Mouse (Mus musculus) midbrain, embryonic 16.5 days (tissue): ENCODE data around the gene Msx2. TPM values are rescaled to one million over a fixed set of nuclear protein-coding genes. Genes with fewer than 3 reads are reported as not detected.

Experiments
- ATAC-seq: fragments of 200-750 bp; cut with Nextera tagmentation; 2 replicates; pipeline ENCODE4 v1.8.0; 2017; ENCODE audit warnings: moderate TSS enrichment
- H3K27ac ChIP-seq: fragments of 300-500 bp; sonication (generic); 2 replicates; pipeline ENCODE4 v1.5.1; 2014; ENCODE audit warnings: mild to moderate bottlenecking, low read length, mixed read lengths
- H3K27me3 ChIP-seq: fragments of 300-500 bp; sonication (generic); 2 replicates; pipeline ENCODE4 v1.6.1; 2014; ENCODE audit warnings: low read depth, low read length, mixed read lengths; ENCODE audit not compliant: control insufficient read depth, insufficient read depth
- H3K36me3 ChIP-seq: fragments of 300-500 bp; sonication (generic); 2 replicates; pipeline ENCODE4 v1.6.1; 2014; ENCODE audit warnings: mild to moderate bottlenecking, low read length, moderate library complexity, mixed read lengths; ENCODE audit not compliant: control insufficient read depth, insufficient read depth
- H3K4me1 ChIP-seq: fragments of 300-500 bp; sonication (generic); 2 replicates; pipeline ENCODE4 v1.6.1; 2014; ENCODE audit warnings: mild to moderate bottlenecking, low read length, mixed read lengths; ENCODE audit not compliant: control insufficient read depth, insufficient read depth
- H3K4me2 ChIP-seq: fragments of 300-500 bp; sonication (generic); 2 replicates; pipeline ENCODE4 v1.6.1; 2014; ENCODE audit warnings: mild to moderate bottlenecking, low read length, mixed read lengths
- H3K4me3 ChIP-seq: fragments of 300-500 bp; sonication (generic); 2 replicates; pipeline ENCODE4 v1.5.1; 2014; ENCODE audit warnings: low read depth, mild to moderate bottlenecking, low read length, moderate library complexity, mixed read lengths
- H3K9ac ChIP-seq: fragments of 300-500 bp; sonication (generic); 2 replicates; pipeline ENCODE4 v1.6.1; 2014; ENCODE audit warnings: low read depth, low read length, mixed read lengths
- H3K9me3 ChIP-seq: fragments of 300-500 bp; sonication (generic); replicated peaks from 2 replicates; pipeline ENCODE4 v1.6.1; 2014; ENCODE audit warnings: mild to moderate bottlenecking, low read length, mixed read lengths; ENCODE audit not compliant: control insufficient read depth, poor library complexity, severe bottlenecking
- WGBS: fragments of 180-500 bp; shearing (Covaris S2); extraction: QIAGEN DNeasy Blood & Tissue Kit; methylation state at CpG from one replicate; pipeline ENCODE4 v1.1.7; 2014; 5-methylcytosine and 5-hydroxymethylcytosine counted together
- polyA plus RNA-seq: library from polyadenylated mRNA; unstranded; fragments of >200 nt; fragmentation: Nextera tagmentation; extraction: Ambion mirVana; gene quantifications from 2 replicates; pipeline ENCODE4 v1.2.1, GENCODE M21; 2015

Gene Msx2
- polyA plus RNA-seq, 1 experiment from 2014 or later: 0.40 TPM

- ATAC-seq: no peak
- no peak overlapping the region for H3K9ac ChIP-seq
- H3K4me3 ChIP-seq: no peak overlapping the region
- 68% methylated on average over 5 of the region's 5 CpGs for WGBS
- no peaks in the 10 kb centered on the region; the same call in 1 of the 2 replicates for H3K27me3 ChIP-seq
- no peaks in the 10 kb centered on the region for H3K9me3 ChIP-seq
- no peaks in the 10 kb centered on the region for H3K36me3 ChIP-seq
- no peak overlapping the region for H3K4me2 ChIP-seq
- no peaks in the 10 kb centered on the region for H3K4me1 ChIP-seq
- no peak overlapping the region for H3K27ac ChIP-seq
Observed at GRCm38 (mm10) chr13:53441307-53442028, 31.4 kb downstream of the Msx2 start.

- WGBS: 85% methylated on average over 3 of the region's 3 CpGs
- Histone ChIP-seq H3K9ac (no peak overlapping the region), H3K9me3 (no peaks in the 10 kb centered on the region), H3K4me1 (no peaks in the 10 kb centered on the region), H3K36me3 (no peaks in the 10 kb centered on the region), H3K27ac (no peak overlapping the region), H3K4me3 (no peak overlapping the region), H3K27me3 (no peaks in the 10 kb centered on the region; the same call in 1 of the 2 replicates), H3K4me2 (no peak overlapping the region)
- no peak for ATAC-seq
Observed at GRCm38 (mm10) chr13:53439957-53440356, 32.9 kb downstream of the Msx2 start.

DNA sequence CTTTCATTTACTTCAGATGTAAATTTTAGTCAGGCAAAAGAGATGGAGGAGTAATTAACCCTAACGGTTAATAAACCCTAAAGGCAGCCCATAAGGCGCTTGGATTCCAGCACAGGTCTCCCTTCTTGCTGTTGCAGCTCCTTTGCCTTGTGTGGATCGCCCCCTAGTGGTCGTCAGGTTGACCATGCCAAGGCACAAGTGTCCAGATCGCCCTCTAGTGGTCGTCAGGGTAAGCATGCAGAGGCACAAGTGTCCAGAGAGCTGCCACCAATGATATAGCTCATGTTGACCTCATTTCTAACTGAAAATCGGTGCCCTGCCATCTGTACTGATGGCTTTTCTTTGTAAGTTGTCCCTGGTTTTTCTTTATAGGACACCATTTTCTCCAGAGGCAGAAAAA lies 46.4 kb downstream of the Msx2 start:
- Histone ChIP-seq H3K27ac (no peak overlapping the region), H3K4me1 (no peaks in the 10 kb centered on the region), H3K27me3 (no peaks in the 10 kb centered on the region), H3K36me3 (no peaks in the 10 kb centered on the region), H3K9ac (no peak overlapping the region), H3K9me3 (no peaks in the 10 kb centered on the region), H3K4me3 (no peak overlapping the region), H3K4me2 (no peak overlapping the region)
- no peak for ATAC-seq
- WGBS: 23% methylated on average over 7 of the region's 7 CpGs

- Histone ChIP-seq H3K27me3 (no peaks in the 10 kb centered on the region), H3K4me1 (no peaks in the 10 kb centered on the region), H3K4me3 (no peak overlapping the region), H3K27ac (no peak overlapping the region), H3K4me2 (no peak overlapping the region), H3K36me3 (no peaks in the 10 kb centered on the region), H3K9ac (no peak overlapping the region), H3K9me3 (no peaks in the 10 kb centered on the region)
- 79% methylated on average over 4 of the region's 4 CpGs for WGBS
- no peak for ATAC-seq
Observed at GRCm38 (mm10) chr13:53421189-53421588, 51.7 kb downstream of the Msx2 start.

- H3K27me3 ChIP-seq: no peaks in the 10 kb centered on the region
- no peaks in the 10 kb centered on the region for H3K9me3 ChIP-seq
- no peaks in the 10 kb centered on the region for H3K4me1 ChIP-seq
- no peak overlapping the region for H3K9ac ChIP-seq
- 72% methylated on average over 4 of the region's 4 CpGs for WGBS
- no peak overlapping the region for H3K4me3 ChIP-seq
- H3K36me3 ChIP-seq: no peaks in the 10 kb centered on the region
- no peak overlapping the region for H3K4me2 ChIP-seq
- no peak for ATAC-seq
- no peak overlapping the region for H3K27ac ChIP-seq
Observed at GRCm38 (mm10) chr13:53420741-53421140, 52.1 kb downstream of the Msx2 start.

GRCm38 (mm10) chr13:53419681-53420080 lies 53.2 kb downstream of the Msx2 start:
- ATAC-seq: no peak
- no peaks in the 10 kb centered on the region for H3K4me1 ChIP-seq
- 90% methylated on average over 8 of the region's 8 CpGs for WGBS

GRCm38 (mm10) chr13:53417701-53418100 lies 55.2 kb downstream of the Msx2 start:
- H3K4me2 ChIP-seq: no peak overlapping the region
- no peak overlapping the region for H3K9ac ChIP-seq
- H3K36me3 ChIP-seq: no peaks in the 10 kb centered on the region
- H3K4me3 ChIP-seq: no peak overlapping the region
- H3K4me1 ChIP-seq: no peaks in the 10 kb centered on the region
- H3K27ac ChIP-seq: no peak overlapping the region
- ATAC-seq: no peak
- H3K9me3 ChIP-seq: no peaks in the 10 kb centered on the region
- 90% methylated on average over 6 of the region's 6 CpGs for WGBS
- H3K27me3 ChIP-seq: no peaks in the 10 kb centered on the region

More at GRCm38 (mm10) chr13:53419681-53420080, 53.2 kb downstream of the Msx2 start:
- no peaks in the 10 kb centered on the region for H3K27me3 ChIP-seq
- no peak overlapping the region for H3K4me3 ChIP-seq
- no peak overlapping the region for H3K4me2 ChIP-seq
- H3K27ac ChIP-seq: no peak overlapping the region
- H3K36me3 ChIP-seq: no peaks in the 10 kb centered on the region
- no peak overlapping the region for H3K9ac ChIP-seq
- H3K9me3 ChIP-seq: no peaks in the 10 kb centered on the region

Other genes starting within 250 kb of the Msx2 start
- gene Ror2, start 186.9 kb downstream of the Msx2 start, polyA plus RNA-seq: 2.0 and 2.4 TPM in 2 replicates
- gene Sptlc1, start 95.7 kb downstream of the Msx2 start, polyA plus RNA-seq: 23.2 and 24.2 TPM in 2 replicates